Mouse (Mus musculus): ENCODE results near the gene Rab9.

DNA sequence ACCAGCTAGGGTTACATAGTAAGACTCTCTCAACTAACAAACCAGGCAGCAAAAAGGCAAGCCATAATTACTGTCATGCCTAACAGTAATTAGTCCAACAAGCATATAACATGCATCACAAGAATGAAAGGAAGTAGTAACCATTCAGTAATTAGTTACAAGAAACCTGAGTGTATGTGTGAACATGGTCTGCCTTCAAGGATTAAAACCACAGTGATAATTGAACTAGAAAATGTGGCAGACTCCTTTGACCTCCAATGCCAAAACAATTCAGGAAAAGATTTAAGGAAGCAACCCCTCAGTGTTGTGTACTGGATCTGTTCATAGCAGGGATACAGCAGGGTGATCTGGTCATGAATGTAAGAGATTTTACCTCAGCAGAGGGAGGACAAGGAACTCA lies 31.4 kb upstream of the Rab9 start:
- no peak for TF ChIP-seq POLR2A (IDR thresholded peaks at IDR 0.05; ENCODE audit: insufficient read depth, low read depth, low read length)
- TF ChIP-seq CTCF (IDR thresholded peaks at IDR 0.05; ENCODE audit: insufficient read depth, low read depth, low read length): no peak

Data from olfactory bulb, adult 2 months (tissue).